In the genomic region with DNA sequence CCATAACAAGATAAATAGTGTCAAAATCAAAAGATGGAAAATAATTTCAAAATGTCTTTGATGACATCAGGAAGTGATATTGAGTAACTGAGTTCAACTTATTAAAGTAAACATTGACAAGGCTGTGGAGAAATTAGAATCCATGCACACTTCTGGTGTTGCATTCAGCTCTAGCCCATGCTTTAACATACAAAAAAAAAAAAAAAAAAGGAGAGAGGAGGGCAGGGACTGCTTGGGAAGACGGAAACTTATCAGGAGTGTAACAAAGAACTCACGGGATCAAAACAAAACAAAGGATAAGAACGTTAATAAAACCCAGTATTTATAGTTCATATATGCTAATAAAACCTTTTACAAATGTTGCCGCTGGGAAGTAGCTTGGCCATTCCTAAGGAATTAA, we compare ENCODE assay signal across 11 mouse cellular contexts. TPM values are rescaled to one million over a fixed set of nuclear protein-coding genes. Genes with fewer than 3 reads are reported as not detected.
DNase-seq lines count a peak whose midpoint lies in the region; ATAC-seq and TF ChIP-seq lines count a peak whose summit lies in the region.
"Had no signal": no experiment of that assay in that cellular context is flagged by ENCODE, and none has a peak within 500 bp of the region (broad histone marks: within the 10 kb centered on the region; RNA-seq: fewer than 3 reads in every experiment).

No protein-coding gene starts in this region.

- no peak for ATAC-seq in heart, embryonic 16.5 days (replicated peaks; ENCODE audit: extremely low read depth, insufficient read depth, low FRiP score)
- no peak for ATAC-seq in neural tube, embryonic 12.5 days (ENCODE audit: low FRiP score, low read depth)
- ATAC-seq in limb, embryonic 12.5 days (ENCODE audit: insufficient number of reproducible peaks, insufficient read depth, low FRiP score, low TSS enrichment, low read depth), result no peak
- ATAC-seq in stomach, embryonic 16.5 days (ENCODE audit: insufficient read depth, low FRiP score), result no peak

- H3K4me2 ChIP-seq in heart, embryonic 16.5 days (ENCODE audit: low read depth, low read length), result peak overlapping the region; percentile 84; the same call in 1 of the 2 replicates
- H3K4me2 ChIP-seq in neural tube, embryonic 12.5 days (replicated peaks), result peak overlapping the region; percentile 72; the same call in 1 of the 2 replicates
- H3K4me2 ChIP-seq in limb, embryonic 12.5 days, result peak overlapping the region; percentile 68; the same call in 1 of the 2 replicates
- H3K4me2 ChIP-seq in stomach, embryonic 16.5 days (ENCODE audit: low read depth, low read length), result peak overlapping the region; percentile 89

- no peak for TF ChIP-seq POLR2A in heart, adult 2 months (IDR thresholded peaks at IDR 0.05; ENCODE audit: insufficient read depth, low read depth, low read length)

- intact Hi-C loops in heart, adult 2 months (cut with DNase I), result no loop called here

- no peaks in the 10 kb centered on the region for H3K27me3 ChIP-seq in heart, embryonic 16.5 days (ENCODE audit: control insufficient read depth, insufficient read depth, low read length)
- no peaks in the 10 kb centered on the region for H3K27me3 ChIP-seq in heart, adult 2 months (ENCODE audit: control insufficient read depth, insufficient read depth, low read length)
- no peaks in the 10 kb centered on the region for H3K27me3 ChIP-seq in neural tube, embryonic 12.5 days (replicated peaks)
- no peaks in the 10 kb centered on the region for H3K27me3 ChIP-seq in limb, embryonic 12.5 days
- H3K27me3 ChIP-seq in stomach, embryonic 16.5 days (ENCODE audit: control insufficient read depth, insufficient read depth, low read length), result no peaks in the 10 kb centered on the region
- H3K27me3 ChIP-seq: embryonic facial prominence, embryonic 12.5 days had no signal

- WGBS in heart, embryonic 16.5 days, result 36% methylated on average over 4 of the region's 4 CpGs
- WGBS in heart, adult 2 months, result 29% methylated on average over 4 of the region's 4 CpGs
- 57% methylated on average over 4 of the region's 4 CpGs for WGBS in neural tube, embryonic 12.5 days
- 65% methylated on average over 4 of the region's 4 CpGs for WGBS in limb, embryonic 12.5 days
- WGBS in stomach, embryonic 16.5 days, result 44% methylated on average over 4 of the region's 4 CpGs

- no peak for DNase-seq in heart, adult 2 months
- no peak for DNase-seq in neural tube, embryonic 10.5 days (ENCODE audit: extremely low spot score, low spot score)
- DNase-seq in adrenal gland, postnatal 25 days, result no peak
- DNase-seq in layer of hippocampus, adult 9-11 months, result no peak
- DNase-seq: heart, postnatal 14 days; right cerebral cortex, postnatal 14 days had no signal

- H3K4me1 ChIP-seq in heart, embryonic 16.5 days (ENCODE audit: control insufficient read depth, insufficient read depth, low read length), result peaks cover 16% of the 10 kb centered on the region
- H3K4me1 ChIP-seq in heart, adult 2 months (ENCODE audit: control insufficient read depth, insufficient read depth, low read length), result no peaks in the 10 kb centered on the region
- peaks cover 15% of the 10 kb centered on the region for H3K4me1 ChIP-seq in neural tube, embryonic 12.5 days
- peaks cover 21% of the 10 kb centered on the region for H3K4me1 ChIP-seq in limb, embryonic 12.5 days (replicated peaks)
- peaks cover 10% of the 10 kb centered on the region for H3K4me1 ChIP-seq in stomach, embryonic 16.5 days (ENCODE audit: control insufficient read depth, insufficient read depth, low read length)

- no peak overlapping the region for H3K9ac ChIP-seq in heart, embryonic 16.5 days (ENCODE audit: low read length)
- no peak overlapping the region for H3K9ac ChIP-seq in heart, adult 2 months (ENCODE audit: low read depth, low read length)
- H3K9ac ChIP-seq in neural tube, embryonic 12.5 days, result no peak overlapping the region
- H3K9ac ChIP-seq in limb, embryonic 12.5 days (replicated peaks), result no peak overlapping the region
- no peak overlapping the region for H3K9ac ChIP-seq in stomach, embryonic 16.5 days (ENCODE audit: low read length)

- no peak for TF ChIP-seq EP300 in heart, adult 2 months (IDR thresholded peaks at IDR 0.05; ENCODE audit: insufficient read depth, low read depth, low read length)

- no peaks in the 10 kb centered on the region for H3K9me3 ChIP-seq in heart, embryonic 16.5 days (replicated peaks; ENCODE audit: control insufficient read depth, low read length)
- no peaks in the 10 kb centered on the region for H3K9me3 ChIP-seq in neural tube, embryonic 12.5 days
- H3K9me3 ChIP-seq in limb, embryonic 12.5 days, result no peaks in the 10 kb centered on the region
- H3K9me3 ChIP-seq in stomach, embryonic 16.5 days (replicated peaks; ENCODE audit: control insufficient read depth, low read length), result no peaks in the 10 kb centered on the region
- H3K9me3 ChIP-seq: embryonic facial prominence, embryonic 12.5 days had no signal

- H3K4me3 ChIP-seq in heart, embryonic 16.5 days (ENCODE audit: low read length), result no peak overlapping the region
- no peak overlapping the region for H3K4me3 ChIP-seq in heart, adult 2 months
- no peak overlapping the region for H3K4me3 ChIP-seq in neural tube, embryonic 12.5 days
- H3K4me3 ChIP-seq in limb, embryonic 12.5 days (replicated peaks), result no peak overlapping the region
- H3K4me3 ChIP-seq in stomach, embryonic 16.5 days (replicated peaks; ENCODE audit: low read length), result no peak overlapping the region; the same call in 1 of the 2 replicates

- no peak overlapping the region for H3K27ac ChIP-seq in heart, embryonic 16.5 days (ENCODE audit: low read length)
- no peak overlapping the region for H3K27ac ChIP-seq in heart, adult 2 months
- no peak overlapping the region for H3K27ac ChIP-seq in neural tube, embryonic 12.5 days
- no peak overlapping the region for H3K27ac ChIP-seq in limb, embryonic 12.5 days
- H3K27ac ChIP-seq in stomach, embryonic 16.5 days (ENCODE audit: low read length), result no peak overlapping the region

- no peak for TF ChIP-seq CTCF in heart, adult 2 months (IDR thresholded peaks at IDR 0.05)

- no peaks in the 10 kb centered on the region for H3K79me2 ChIP-seq in heart, adult 2 months (replicated peaks; ENCODE audit: control insufficient read depth, insufficient read depth, low read length)

- peaks cover 2% of the 10 kb centered on the region; the same call in 1 of the 2 replicates for H3K36me3 ChIP-seq in heart, embryonic 16.5 days (ENCODE audit: control insufficient read depth, insufficient read depth)
- no peaks in the 10 kb centered on the region for H3K36me3 ChIP-seq in heart, adult 2 months (ENCODE audit: control insufficient read depth, insufficient read depth, low read length)
- H3K36me3 ChIP-seq in neural tube, embryonic 12.5 days, result peaks cover 7% of the 10 kb centered on the region
- peaks cover 8% of the 10 kb centered on the region for H3K36me3 ChIP-seq in limb, embryonic 12.5 days
- H3K36me3 ChIP-seq in stomach, embryonic 16.5 days (ENCODE audit: control insufficient read depth, insufficient read depth, low read length), result no peaks in the 10 kb centered on the region

RNA-seq across cellular contexts. Expression of gene Agbl5, which starts 2.3 kb away (rescaled TPM):
- polyA plus RNA-seq in heart, embryonic 16.5 days (2015; fragmentation: Nextera tagmentation; extraction: Ambion mirVana), result 10.8 and 11.8 TPM in 2 replicates
- total RNA-seq in heart, adult 2 months (2021), result 1 to 10 TPM; 4.3 to 4.8 TPM
- polyA plus RNA-seq in heart, adult 2 months (2012; rRNA removed), result 7.8 and 8.7 TPM in 2 replicates
- 27.5 and 29.0 TPM in 2 replicates for polyA plus RNA-seq in neural tube, embryonic 12.5 days (2016; fragmentation: Nextera tagmentation; extraction: Ambion mirVana)
- polyA plus RNA-seq in limb, embryonic 12.5 days (2016; fragmentation: Nextera tagmentation; extraction: Ambion mirVana), result 35.8 and 42.0 TPM in 2 replicates
- polyA plus RNA-seq in stomach, embryonic 16.5 days (2015; fragmentation: Nextera tagmentation; extraction: Ambion mirVana), result 16.7 and 18.4 TPM in 2 replicates
- 12.1 and 17.3 TPM in 2 replicates for total RNA-seq in adrenal gland, postnatal 25 days (2021)

RNA-seq across cellular contexts. Expression of gene Tmem214, which starts 18.4 kb away (rescaled TPM):
- 58.8 and 61.7 TPM in 2 replicates for polyA plus RNA-seq in heart, embryonic 16.5 days (2015; fragmentation: Nextera tagmentation; extraction: Ambion mirVana)
- total RNA-seq in heart, adult 2 months (2021), result 10 to 100 TPM; 34.7 to 37.5 TPM
- 55.3 and 55.7 TPM in 2 replicates for polyA plus RNA-seq in heart, adult 2 months (2012; rRNA removed)
- 60.2 and 61.4 TPM in 2 replicates for polyA plus RNA-seq in neural tube, embryonic 12.5 days (2016; fragmentation: Nextera tagmentation; extraction: Ambion mirVana)
- polyA plus RNA-seq in limb, embryonic 12.5 days (2016; fragmentation: Nextera tagmentation; extraction: Ambion mirVana), result 80.4 and 84.6 TPM in 2 replicates
- polyA plus RNA-seq in stomach, embryonic 16.5 days (2015; fragmentation: Nextera tagmentation; extraction: Ambion mirVana), result 85.7 and 93.7 TPM in 2 replicates
- total RNA-seq in adrenal gland, postnatal 25 days (2021), result 49.2 and 52.8 TPM in 2 replicates

RNA-seq across cellular contexts. Expression of gene Ost4, which starts 21.4 kb away (rescaled TPM):
- 349 and 355 TPM in 2 replicates for polyA plus RNA-seq in heart, embryonic 16.5 days (2015; fragmentation: Nextera tagmentation; extraction: Ambion mirVana)
- 100 to 1,000 TPM; 160 to 161 TPM for total RNA-seq in heart, adult 2 months (2021)
- polyA plus RNA-seq in heart, adult 2 months (2012; rRNA removed), result 191 and 208 TPM in 2 replicates
- 294 and 304 TPM in 2 replicates for polyA plus RNA-seq in neural tube, embryonic 12.5 days (2016; fragmentation: Nextera tagmentation; extraction: Ambion mirVana)
- 351 and 355 TPM in 2 replicates for polyA plus RNA-seq in limb, embryonic 12.5 days (2016; fragmentation: Nextera tagmentation; extraction: Ambion mirVana)
- polyA plus RNA-seq in stomach, embryonic 16.5 days (2015; fragmentation: Nextera tagmentation; extraction: Ambion mirVana), result 434 and 465 TPM in 2 replicates
- 190 and 207 TPM in 2 replicates for total RNA-seq in adrenal gland, postnatal 25 days (2021)

RNA-seq across cellular contexts. Expression of gene Emilin1, which starts 27.0 kb away (rescaled TPM):
- polyA plus RNA-seq in heart, embryonic 16.5 days (2015; fragmentation: Nextera tagmentation; extraction: Ambion mirVana), result 145 and 157 TPM in 2 replicates
- total RNA-seq in heart, adult 2 months (2021), result 10 to 100 TPM; 21.2 to 21.3 TPM
- 30.6 and 31.3 TPM in 2 replicates for polyA plus RNA-seq in heart, adult 2 months (2012; rRNA removed)
- 63.7 and 75.3 TPM in 2 replicates for polyA plus RNA-seq in neural tube, embryonic 12.5 days (2016; fragmentation: Nextera tagmentation; extraction: Ambion mirVana)
- 221 and 225 TPM in 2 replicates for polyA plus RNA-seq in limb, embryonic 12.5 days (2016; fragmentation: Nextera tagmentation; extraction: Ambion mirVana)
- polyA plus RNA-seq in stomach, embryonic 16.5 days (2015; fragmentation: Nextera tagmentation; extraction: Ambion mirVana), result 245 and 257 TPM in 2 replicates
- total RNA-seq in adrenal gland, postnatal 25 days (2021), result 41.3 and 57.2 TPM in 2 replicates

RNA-seq across cellular contexts. Expression of gene Khk, which starts 35.0 kb away (rescaled TPM):
- polyA plus RNA-seq in heart, embryonic 16.5 days (2015; fragmentation: Nextera tagmentation; extraction: Ambion mirVana), result 12.9 and 15.0 TPM in 2 replicates
- 10 to 100 TPM; 22.6 to 29.6 TPM for total RNA-seq in heart, adult 2 months (2021)
- polyA plus RNA-seq in heart, adult 2 months (2012; rRNA removed), result 31.8 and 40.9 TPM in 2 replicates
- 6.7 and 8.6 TPM in 2 replicates for polyA plus RNA-seq in neural tube, embryonic 12.5 days (2016; fragmentation: Nextera tagmentation; extraction: Ambion mirVana)
- 11.7 and 14.6 TPM in 2 replicates for polyA plus RNA-seq in limb, embryonic 12.5 days (2016; fragmentation: Nextera tagmentation; extraction: Ambion mirVana)
- polyA plus RNA-seq in stomach, embryonic 16.5 days (2015; fragmentation: Nextera tagmentation; extraction: Ambion mirVana), result 28.8 and 31.8 TPM in 2 replicates
- total RNA-seq in adrenal gland, postnatal 25 days (2021), result 28.5 and 58.5 TPM in 2 replicates
